Mouse (Mus musculus): ENCODE measurements around the gene Nav3. TPM values are rescaled to one million over a fixed set of nuclear protein-coding genes. Genes with fewer than 3 reads are reported as not detected.

The Nav3 gene
- polyA plus RNA-seq, 1 experiment from 2014 or later, result 1.6 TPM

DNA sequence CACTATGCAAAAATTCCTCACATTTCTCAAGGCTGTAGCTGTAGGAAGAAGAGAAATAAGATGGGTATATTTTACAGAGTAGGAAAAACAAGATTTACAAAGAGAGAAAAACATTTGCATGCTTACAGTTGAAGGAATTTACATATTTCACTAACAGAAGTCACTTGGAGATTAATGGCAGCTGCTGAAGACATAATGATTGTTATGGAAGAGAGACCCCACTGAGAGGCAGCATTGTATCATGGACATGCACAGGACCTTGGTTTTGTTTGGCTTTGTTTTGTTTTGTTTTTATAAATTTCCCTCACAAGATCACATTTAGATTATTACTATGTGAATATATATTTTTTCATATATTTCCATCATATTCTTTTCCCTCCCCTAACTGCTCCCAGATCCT, 335.4 kb downstream of the Nav3 start:
- H3K36me3 ChIP-seq, result no peaks in the 10 kb centered on the region
- H3K27me3 ChIP-seq (replicated peaks), result no peaks in the 10 kb centered on the region
- no peak overlapping the region for H3K4me3 ChIP-seq
- H3K4me1 ChIP-seq (replicated peaks), result no peaks in the 10 kb centered on the region
- no peak overlapping the region for H3K9ac ChIP-seq
- ATAC-seq (ENCODE audit: insufficient number of reproducible peaks, low FRiP score), result no peak
- H3K9me3 ChIP-seq (replicated peaks), result no peaks in the 10 kb centered on the region
- no peak overlapping the region for H3K4me2 ChIP-seq
- no peak overlapping the region for H3K27ac ChIP-seq (ENCODE audit: poor library complexity, severe bottlenecking)

DNA sequence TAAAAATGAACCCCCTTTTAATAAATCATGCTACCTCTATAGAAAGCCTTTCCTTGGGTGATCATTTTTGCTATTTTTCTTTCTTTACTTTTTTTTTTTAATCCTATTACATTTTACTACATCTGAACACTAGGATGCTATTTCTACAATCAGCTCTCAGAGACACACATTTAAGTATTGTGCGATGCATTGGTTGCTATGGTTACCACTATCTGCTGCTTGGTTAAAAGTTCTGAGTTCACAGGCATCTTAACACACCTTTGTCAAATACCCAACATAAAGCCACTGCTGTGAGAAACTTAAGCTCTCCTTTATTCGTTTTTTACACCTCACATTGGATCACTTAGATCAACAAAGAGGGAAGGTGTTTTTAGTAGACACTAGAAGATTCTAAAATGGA, 338.7 kb downstream of the Nav3 start:
- Histone ChIP-seq H3K4me3 (no peak overlapping the region), H3K27me3 (replicated peaks) (no peaks in the 10 kb centered on the region), H3K9ac (no peak overlapping the region), H3K9me3 (replicated peaks) (no peaks in the 10 kb centered on the region), H3K4me2 (no peak overlapping the region), H3K27ac (ENCODE audit: poor library complexity, severe bottlenecking) (no peak overlapping the region), H3K4me1 (replicated peaks) (no peaks in the 10 kb centered on the region), H3K36me3 (no peaks in the 10 kb centered on the region)
- no peak for ATAC-seq (ENCODE audit: insufficient number of reproducible peaks, low FRiP score)
- 64% methylated on average over 2 of the region's 2 CpGs for WGBS

DNA sequence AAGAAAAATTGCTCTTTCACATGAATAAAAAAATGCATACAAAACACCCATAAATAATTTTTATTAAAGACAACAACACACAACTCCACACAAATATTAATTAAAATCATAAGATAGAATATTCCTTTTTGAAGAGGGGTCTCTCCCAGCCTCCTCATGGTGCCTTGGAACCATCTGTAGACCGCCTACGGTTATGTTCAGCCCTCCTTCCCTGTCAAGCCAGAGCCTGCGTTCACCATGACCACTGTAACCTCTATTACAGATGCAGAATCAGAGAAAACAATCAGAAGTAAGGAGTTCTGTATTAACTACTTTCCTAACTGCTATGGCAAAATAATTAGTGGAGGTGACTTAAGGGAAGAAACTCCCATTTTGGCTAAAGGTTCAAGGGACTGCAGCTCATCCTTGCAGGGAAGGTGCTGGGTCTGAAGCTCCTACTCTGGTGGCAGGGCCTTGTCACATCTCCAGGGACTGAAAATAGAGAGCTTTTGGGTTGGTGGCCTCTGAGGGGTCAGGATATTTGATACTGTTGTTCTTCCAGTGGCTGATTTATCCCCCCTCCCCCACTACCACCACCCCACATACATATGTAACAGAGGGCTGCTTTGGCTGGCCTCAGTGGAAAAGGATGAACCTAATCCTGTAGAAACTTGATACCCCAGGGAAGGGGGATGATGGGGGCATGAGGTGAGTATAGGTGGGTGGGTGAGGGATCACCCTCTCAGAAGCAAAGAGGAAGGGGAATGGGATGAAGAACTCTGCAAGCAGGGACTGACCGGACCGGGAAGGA, 343.1 kb downstream of the Nav3 start:
- H3K9ac ChIP-seq, result no peak overlapping the region
- no peak for ATAC-seq (ENCODE audit: insufficient number of reproducible peaks, low FRiP score)
- no peak overlapping the region for H3K4me2 ChIP-seq
- whole genome bisulfite sequencing, result 70% methylated on average over 5 of the region's 5 CpGs
- no peak overlapping the region for H3K4me3 ChIP-seq
- H3K9me3 ChIP-seq (replicated peaks), result no peaks in the 10 kb centered on the region
- H3K27me3 ChIP-seq (replicated peaks), result no peaks in the 10 kb centered on the region
- no peak overlapping the region for H3K27ac ChIP-seq (ENCODE audit: poor library complexity, severe bottlenecking)
- H3K36me3 ChIP-seq, result no peaks in the 10 kb centered on the region
- no peaks in the 10 kb centered on the region for H3K4me1 ChIP-seq (replicated peaks)

DNA sequence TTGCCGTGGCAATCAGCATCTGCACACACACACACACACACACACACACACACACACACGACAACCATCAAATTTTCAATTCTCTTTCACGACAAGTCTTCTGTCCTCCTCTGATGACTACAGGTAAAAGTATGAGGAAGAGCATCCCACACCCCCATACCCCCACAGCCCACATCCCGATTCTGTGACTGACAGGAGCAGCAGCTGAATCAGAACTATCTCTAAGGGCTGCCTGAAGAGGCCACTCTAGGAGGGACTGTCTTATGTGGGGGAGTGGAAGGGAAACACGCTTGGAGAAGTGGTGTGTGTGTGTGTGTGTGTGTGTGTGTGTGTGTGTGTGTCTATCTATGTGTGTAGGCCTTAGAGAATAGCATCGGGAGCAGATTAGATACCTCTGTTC, 352.7 kb downstream of the Nav3 start:
- ATAC-seq (ENCODE audit: insufficient number of reproducible peaks, low FRiP score), result no peak
- 71% methylated on average over 6 of the region's 6 CpGs for WGBS
- Histone ChIP-seq H3K27ac (ENCODE audit: poor library complexity, severe bottlenecking) (no peak overlapping the region), H3K9ac (no peak overlapping the region), H3K4me1 (replicated peaks) (no peaks in the 10 kb centered on the region), H3K9me3 (replicated peaks) (no peaks in the 10 kb centered on the region), H3K4me2 (no peak overlapping the region), H3K27me3 (replicated peaks) (no peaks in the 10 kb centered on the region), H3K36me3 (no peaks in the 10 kb centered on the region), H3K4me3 (no peak overlapping the region)

DNA sequence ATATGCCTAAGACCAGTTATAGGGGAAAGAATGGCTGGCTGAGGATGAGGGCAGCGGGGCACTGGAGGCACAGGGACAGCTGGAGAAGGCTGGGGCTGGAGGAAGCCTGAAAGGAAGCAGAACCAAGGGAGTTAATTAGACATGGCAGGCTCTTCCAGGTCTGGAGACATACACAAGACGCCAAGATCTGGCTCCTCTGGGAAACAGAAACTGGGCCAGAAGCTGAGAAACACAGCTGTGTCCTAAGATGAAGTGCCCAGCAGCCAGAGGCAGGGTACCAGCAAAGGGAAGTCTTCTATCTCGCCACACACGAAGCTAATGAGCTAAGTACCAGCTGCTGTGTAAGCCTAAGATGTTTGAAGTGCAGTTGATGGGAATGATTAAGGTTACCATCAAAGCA, 353.8 kb downstream of the Nav3 start:
- Histone ChIP-seq H3K27me3 (replicated peaks) (no peaks in the 10 kb centered on the region), H3K36me3 (no peaks in the 10 kb centered on the region), H3K4me1 (replicated peaks) (no peaks in the 10 kb centered on the region), H3K4me3 (no peak overlapping the region), H3K9me3 (replicated peaks) (no peaks in the 10 kb centered on the region), H3K9ac (no peak overlapping the region), H3K4me2 (no peak overlapping the region), H3K27ac (ENCODE audit: poor library complexity, severe bottlenecking) (no peak overlapping the region)
- no peak for ATAC-seq (ENCODE audit: insufficient number of reproducible peaks, low FRiP score)
- WGBS, result 55% methylated on average over 4 of the region's 4 CpGs

DNA sequence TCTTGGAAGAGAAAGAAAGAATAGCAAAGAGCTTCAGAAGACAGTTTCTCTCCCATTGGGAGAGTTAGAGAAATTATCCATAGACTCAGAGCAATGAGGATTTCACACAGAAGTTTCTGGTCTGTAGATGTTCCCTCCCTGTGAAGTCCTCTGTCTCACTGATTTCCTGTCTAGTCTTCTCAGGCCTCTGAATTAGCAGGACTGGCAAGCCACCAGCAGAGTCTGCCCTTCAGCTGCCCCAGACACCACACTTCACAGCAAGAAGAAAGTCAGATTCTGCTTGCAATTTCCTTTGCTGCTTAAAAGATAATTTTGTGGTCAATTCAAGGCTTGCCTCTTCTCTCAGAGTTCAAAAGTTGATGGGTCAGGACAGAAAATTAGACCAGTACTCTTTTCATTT, 361.6 kb downstream of the Nav3 start:
- Histone ChIP-seq H3K4me3 (no peak overlapping the region), H3K27ac (ENCODE audit: poor library complexity, severe bottlenecking) (no peak overlapping the region), H3K9me3 (replicated peaks) (no peaks in the 10 kb centered on the region), H3K36me3 (no peaks in the 10 kb centered on the region), H3K27me3 (replicated peaks) (no peaks in the 10 kb centered on the region), H3K9ac (no peak overlapping the region), H3K4me2 (no peak overlapping the region), H3K4me1 (replicated peaks) (0 out of 2 replicates have a peak, but pooled peaks cover 5% of the 10 kb centered on the region)
- ATAC-seq (ENCODE audit: insufficient number of reproducible peaks, low FRiP score), result no peak

DNA sequence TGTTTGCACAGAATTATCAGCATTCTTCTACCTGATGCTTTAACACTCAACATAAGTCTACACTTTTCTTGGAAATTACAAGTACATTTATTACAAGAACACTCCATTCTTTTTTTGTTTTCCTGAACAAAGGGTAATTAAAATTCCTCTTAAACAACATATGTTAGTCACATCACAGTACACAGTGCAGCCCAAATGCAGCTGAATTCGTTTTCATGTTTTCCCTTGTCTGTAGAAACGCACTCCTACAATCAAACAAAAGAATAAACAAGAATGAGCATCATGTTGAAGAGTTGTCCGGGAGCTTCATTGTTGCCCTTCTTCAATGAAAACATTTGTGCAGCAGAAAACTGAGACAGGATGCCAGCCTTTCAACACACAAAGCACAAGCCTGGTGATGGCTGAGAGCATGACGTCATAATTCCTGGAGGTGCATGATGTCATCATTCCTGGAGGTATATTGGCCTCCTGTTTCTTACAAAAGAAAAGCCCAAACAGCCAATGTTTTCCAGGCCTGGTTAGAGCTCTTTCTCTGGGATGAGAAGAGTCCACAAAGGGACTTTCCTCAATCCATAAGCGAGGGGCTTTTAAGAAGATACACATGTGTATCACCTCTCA, 367.5 kb downstream of the Nav3 start:
- Histone ChIP-seq H3K27ac (ENCODE audit: poor library complexity, severe bottlenecking) (no peak overlapping the region), H3K27me3 (replicated peaks) (no peaks in the 10 kb centered on the region), H3K9ac (no peak overlapping the region), H3K4me1 (replicated peaks) (no peaks in the 10 kb centered on the region), H3K4me3 (no peak overlapping the region), H3K9me3 (replicated peaks) (no peaks in the 10 kb centered on the region), H3K36me3 (no peaks in the 10 kb centered on the region), H3K4me2 (no peak overlapping the region)
- WGBS, result 60% methylated on average over 5 of the region's 5 CpGs
- no peak for ATAC-seq (ENCODE audit: insufficient number of reproducible peaks, low FRiP score)

DNA sequence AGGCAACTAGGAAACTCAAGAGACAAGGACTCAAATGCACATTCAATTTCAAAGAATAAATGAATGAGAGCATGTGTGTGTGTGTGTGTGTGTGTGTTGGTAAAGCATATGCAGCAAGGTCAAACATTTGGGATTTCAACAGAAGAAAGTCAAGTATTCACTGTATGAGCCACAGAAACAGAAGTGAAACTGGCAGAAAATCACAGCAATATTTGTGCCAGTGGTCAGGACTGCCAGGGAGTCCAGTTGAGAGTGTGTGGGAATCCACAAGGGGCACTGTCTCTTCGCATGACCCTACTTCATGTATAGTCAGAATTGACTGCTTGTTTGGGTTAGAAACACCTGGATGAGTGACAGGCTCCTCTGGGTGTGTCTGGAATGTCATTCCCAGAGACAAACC, 370.1 kb downstream of the Nav3 start:
- Histone ChIP-seq H3K4me3 (no peak overlapping the region), H3K27ac (ENCODE audit: poor library complexity, severe bottlenecking) (no peak overlapping the region), H3K36me3 (no peaks in the 10 kb centered on the region), H3K9me3 (replicated peaks) (no peaks in the 10 kb centered on the region), H3K4me1 (replicated peaks) (no peaks in the 10 kb centered on the region), H3K4me2 (no peak overlapping the region), H3K9ac (no peak overlapping the region), H3K27me3 (replicated peaks) (no peaks in the 10 kb centered on the region)
- no peak for ATAC-seq (ENCODE audit: insufficient number of reproducible peaks, low FRiP score)
- WGBS, result 76% methylated on average over 1 of the region's 1 CpGs

DNA sequence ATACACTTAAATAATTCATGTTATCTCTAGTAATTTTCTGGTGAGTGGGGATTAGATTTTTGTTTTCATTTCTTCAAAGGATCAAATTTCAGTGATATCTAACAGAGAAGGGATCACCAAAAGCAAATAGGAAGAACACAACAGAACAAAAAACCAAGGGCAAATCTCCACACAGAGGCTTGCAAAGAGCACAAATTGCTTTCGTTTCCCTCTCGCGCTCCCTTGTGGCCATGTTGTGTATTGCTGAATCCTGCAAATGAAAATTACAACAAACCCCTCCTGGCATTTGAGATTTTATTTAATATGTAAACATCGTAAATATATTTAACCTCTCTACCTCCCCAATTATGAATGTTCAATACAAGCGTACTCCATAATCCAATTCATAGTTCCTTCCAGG, 370.8 kb downstream of the Nav3 start:
- Histone ChIP-seq H3K27ac (ENCODE audit: poor library complexity, severe bottlenecking) (no peak overlapping the region), H3K4me2 (no peak overlapping the region), H3K4me1 (replicated peaks) (no peaks in the 10 kb centered on the region), H3K9me3 (replicated peaks) (no peaks in the 10 kb centered on the region), H3K4me3 (no peak overlapping the region), H3K9ac (no peak overlapping the region), H3K27me3 (replicated peaks) (no peaks in the 10 kb centered on the region), H3K36me3 (no peaks in the 10 kb centered on the region)
- no peak for ATAC-seq (ENCODE audit: insufficient number of reproducible peaks, low FRiP score)
- WGBS, result 8% methylated on average over 5 of the region's 5 CpGs

DNA sequence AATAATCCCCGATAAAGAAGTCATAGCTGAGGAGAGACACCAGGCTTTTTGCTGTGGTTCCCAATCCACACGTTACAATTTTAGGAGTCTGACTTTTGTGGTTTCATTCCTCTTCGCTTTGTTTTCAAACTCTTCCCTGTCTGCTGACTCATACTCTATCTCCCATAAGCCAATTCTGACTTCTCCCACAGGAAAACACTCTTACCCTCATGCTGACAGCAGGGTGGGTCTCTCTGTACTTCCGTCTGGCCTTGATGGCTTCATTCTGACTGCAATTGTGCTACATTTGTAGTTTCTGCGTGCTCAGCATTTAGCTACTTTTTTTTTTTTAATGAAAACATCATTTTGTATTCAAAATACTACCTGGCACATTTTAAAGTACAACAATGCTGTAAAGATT, 379.4 kb downstream of the Nav3 start:
- Histone ChIP-seq H3K9ac (no peak overlapping the region), H3K36me3 (no peaks in the 10 kb centered on the region), H3K9me3 (replicated peaks) (no peaks in the 10 kb centered on the region), H3K4me3 (no peak overlapping the region), H3K4me1 (replicated peaks) (no peaks in the 10 kb centered on the region), H3K27ac (ENCODE audit: poor library complexity, severe bottlenecking) (no peak overlapping the region), H3K27me3 (replicated peaks) (no peaks in the 10 kb centered on the region), H3K4me2 (no peak overlapping the region)
- 71% methylated on average over 5 of the region's 5 CpGs for WGBS
- ATAC-seq (ENCODE audit: insufficient number of reproducible peaks, low FRiP score), result no peak

DNA sequence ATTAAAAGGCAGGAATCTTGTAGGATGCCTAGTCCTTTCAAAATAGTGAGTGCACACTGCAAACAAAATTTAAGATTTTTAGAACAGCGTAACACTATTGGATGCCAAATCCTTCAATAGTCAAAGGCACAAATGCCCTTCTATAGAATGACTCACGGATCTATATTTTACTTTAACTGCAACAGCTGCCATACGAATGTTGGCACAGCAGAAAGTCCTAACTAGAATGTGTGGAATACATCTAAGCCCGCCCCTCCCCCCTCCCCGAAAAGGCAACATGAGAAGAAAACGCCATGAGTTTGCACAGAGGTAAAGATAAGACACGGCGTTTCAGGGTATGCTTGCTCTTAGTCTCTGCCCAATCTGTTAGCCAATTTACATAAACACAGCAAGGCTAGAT, 383.6 kb downstream of the Nav3 start:
- Histone ChIP-seq H3K27me3 (replicated peaks) (no peaks in the 10 kb centered on the region), H3K9ac (no peak overlapping the region), H3K4me2 (no peak overlapping the region), H3K4me3 (no peak overlapping the region), H3K4me1 (replicated peaks) (no peaks in the 10 kb centered on the region), H3K9me3 (replicated peaks) (no peaks in the 10 kb centered on the region), H3K36me3 (no peaks in the 10 kb centered on the region), H3K27ac (ENCODE audit: poor library complexity, severe bottlenecking) (no peak overlapping the region)
- 57% methylated on average over 8 of the region's 8 CpGs for WGBS
- no peak for ATAC-seq (ENCODE audit: insufficient number of reproducible peaks, low FRiP score)

DNA sequence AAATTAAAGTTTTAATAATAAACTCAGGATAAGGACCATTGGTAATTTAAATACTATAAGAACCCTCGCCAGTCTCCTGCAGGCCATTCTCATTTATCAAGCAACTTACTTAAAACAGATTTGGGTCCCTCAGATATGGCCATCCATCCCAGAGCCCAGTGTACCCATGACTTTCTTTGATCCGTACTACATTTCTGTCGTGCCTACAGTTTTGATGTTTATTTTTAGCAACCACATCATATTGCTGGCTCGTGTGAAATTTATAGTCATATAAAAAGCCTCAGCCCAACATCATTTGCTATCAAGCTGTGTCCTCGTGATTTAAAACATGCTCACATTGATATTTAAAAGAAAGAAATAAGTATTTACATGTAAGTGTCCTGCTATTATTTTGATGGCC, 394.8 kb downstream of the Nav3 start:
- no peak overlapping the region for H3K4me2 ChIP-seq
- 56% methylated on average over 5 of the region's 5 CpGs for WGBS
- no peak overlapping the region for H3K9ac ChIP-seq
- H3K27me3 ChIP-seq (replicated peaks), result no peaks in the 10 kb centered on the region
- ATAC-seq (ENCODE audit: insufficient number of reproducible peaks, low FRiP score), result no peak
- no peak overlapping the region for H3K4me3 ChIP-seq
- H3K27ac ChIP-seq (ENCODE audit: poor library complexity, severe bottlenecking), result no peak overlapping the region
- H3K9me3 ChIP-seq (replicated peaks), result no peaks in the 10 kb centered on the region
- no peaks in the 10 kb centered on the region for H3K36me3 ChIP-seq
- H3K4me1 ChIP-seq (replicated peaks), result no peaks in the 10 kb centered on the region

Data from heart, embryonic 12.5 days (tissue).